Mouse (Mus musculus) lung, embryonic 16.5 days (tissue): ENCODE data around the gene Cage1. TPM values are rescaled to one million over a fixed set of nuclear protein-coding genes. Genes with fewer than 3 reads are reported as not detected.
A peak's percentile ranks its signal among the peaks of the same experiment; 100 is the strongest.

Experiments
- ATAC-seq: fragments of 200-750 bp; cut with Nextera tagmentation; 2 replicates; pipeline ENCODE4 v1.8.0; 2017; ENCODE audit warnings: low read depth, mild to moderate bottlenecking, moderate library complexity
- H3K27ac ChIP-seq: fragments of 300-500 bp; sonication (generic); 2 replicates; pipeline ENCODE4 v1.5.1; 2014; ENCODE audit warnings: mild to moderate bottlenecking, control low read depth, low read length
- H3K27me3 ChIP-seq: fragments of 300-500 bp; sonication (generic); 2 replicates; pipeline ENCODE4 v1.6.1; 2014; ENCODE audit warnings: low read depth, low read length, mixed read lengths; ENCODE audit not compliant: control insufficient read depth, insufficient read depth
- H3K36me3 ChIP-seq: fragments of 300-500 bp; sonication (generic); 2 replicates; pipeline ENCODE4 v1.6.1; 2014; ENCODE audit warnings: low read length; ENCODE audit not compliant: control insufficient read depth, insufficient read depth
- H3K4me1 ChIP-seq: fragments of 300-500 bp; sonication (generic); replicated peaks from 2 replicates; pipeline ENCODE4 v1.6.1; 2014; ENCODE audit warnings: low read length, mixed read lengths; ENCODE audit not compliant: control insufficient read depth, insufficient read depth
- H3K4me2 ChIP-seq: fragments of 300-500 bp; sonication (generic); 2 replicates; pipeline ENCODE4 v1.6.1; 2014; ENCODE audit warnings: low read depth, low read length, control low read depth
- H3K4me3 ChIP-seq: fragments of 300-500 bp; sonication (generic); 2 replicates; pipeline ENCODE4 v1.5.1; 2014; ENCODE audit warnings: mild to moderate bottlenecking, low read length, control low read depth
- H3K9ac ChIP-seq: fragments of 300-500 bp; sonication (generic); 2 replicates; pipeline ENCODE4 v1.6.1; 2014; ENCODE audit warnings: low read length, control low read depth
- H3K9me3 ChIP-seq: fragments of 300-500 bp; sonication (generic); 2 replicates; pipeline ENCODE4 v1.6.1; 2016; ENCODE audit warnings: low read length; ENCODE audit not compliant: control insufficient read depth
- WGBS: fragments of 180-500 bp; shearing (Covaris S2); extraction: QIAGEN DNeasy Blood & Tissue Kit; methylation state at CpG from one replicate; pipeline ENCODE4 v1.1.7; 2014; 5-methylcytosine and 5-hydroxymethylcytosine counted together
- polyA plus RNA-seq: library from polyadenylated mRNA; unstranded; fragments of >200 nt; fragmentation: Nextera tagmentation; extraction: Ambion mirVana; gene quantifications from 2 replicates; pipeline ENCODE4 v1.2.1, GENCODE M21; 2015

The Cage1 gene
- polyA plus RNA-seq, 1 experiment from 2014 or later = 1.1 TPM

DNA sequence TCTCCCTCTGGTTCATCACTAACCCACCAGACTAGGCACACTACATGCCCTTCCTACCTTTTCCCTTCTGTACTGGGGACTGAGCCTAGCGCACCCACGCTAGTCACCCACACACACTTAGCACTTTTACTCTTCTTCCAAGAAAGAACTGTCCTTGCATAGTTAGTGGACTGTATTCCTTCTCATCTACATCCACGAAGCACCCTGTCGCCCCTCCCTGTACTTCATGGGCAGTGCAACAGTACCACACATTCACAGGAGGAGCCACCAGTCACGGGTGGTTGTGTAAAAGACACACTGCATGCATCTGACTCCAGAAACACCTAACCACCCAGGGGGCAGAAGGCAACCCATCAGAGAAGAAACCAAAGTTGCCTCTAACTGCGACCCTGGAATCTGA is 62.8 kb downstream of the Cage1 start:
- 0 out of 2 replicates have a peak, but pooled peaks have one; percentile 19 for ATAC-seq

DNA sequence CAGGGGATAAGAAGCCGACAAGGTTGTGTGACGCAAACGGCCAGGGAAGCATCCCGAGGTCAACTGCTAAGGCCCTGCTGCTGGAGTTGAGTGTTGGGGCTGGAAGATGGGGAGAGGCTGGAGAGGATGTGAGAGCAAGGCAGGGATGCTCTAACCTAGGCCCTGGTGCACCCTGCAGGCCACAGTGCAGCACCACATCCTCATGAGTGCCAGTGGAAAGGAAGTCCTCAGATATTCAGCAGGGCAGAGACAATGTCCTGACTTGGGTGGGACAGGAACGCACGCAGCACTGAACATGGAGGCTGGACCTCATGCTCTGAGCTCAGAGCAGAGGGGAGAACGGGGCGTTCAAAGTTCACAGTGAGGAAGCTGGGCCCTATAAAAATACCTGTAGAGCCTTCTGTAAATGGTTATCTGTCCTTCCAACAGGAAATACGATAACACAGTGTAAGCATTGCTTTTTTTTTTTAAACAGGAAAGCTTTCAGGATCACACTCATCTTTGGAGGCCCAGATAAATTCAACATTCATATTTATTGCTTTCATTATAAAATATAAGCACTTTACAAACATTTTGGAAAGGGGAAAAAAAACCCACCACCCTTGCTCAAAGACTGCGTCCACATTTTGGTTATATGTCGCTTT is 65.9 kb downstream of the Cage1 start:
- Histone ChIP-seq H3K4me1 (peaks cover 20% of the 10 kb centered on the region), H3K27ac (no peak overlapping the region), H3K9me3 (no peaks in the 10 kb centered on the region), H3K36me3 (peaks cover 4% of the 10 kb centered on the region), H3K4me3 (no peak overlapping the region), H3K4me2 (no peak overlapping the region), H3K27me3 (no peaks in the 10 kb centered on the region), H3K9ac (no peak overlapping the region)
- 65% methylated on average over 11 of the region's 11 CpGs for WGBS
- no peak for ATAC-seq

More for the DNA sequence above, 62.8 kb downstream of the Cage1 start:
- Histone ChIP-seq H3K9ac (no peak overlapping the region), H3K4me1 (peaks cover 3% of the 10 kb centered on the region; the same call in 1 of the 2 replicates), H3K27ac (no peak overlapping the region), H3K4me3 (no peak overlapping the region), H3K36me3 (peaks cover 25% of the 10 kb centered on the region), H3K9me3 (no peaks in the 10 kb centered on the region), H3K27me3 (no peaks in the 10 kb centered on the region), H3K4me2 (no peak overlapping the region)
- 72% methylated on average over 6 of the region's 6 CpGs for WGBS

DNA sequence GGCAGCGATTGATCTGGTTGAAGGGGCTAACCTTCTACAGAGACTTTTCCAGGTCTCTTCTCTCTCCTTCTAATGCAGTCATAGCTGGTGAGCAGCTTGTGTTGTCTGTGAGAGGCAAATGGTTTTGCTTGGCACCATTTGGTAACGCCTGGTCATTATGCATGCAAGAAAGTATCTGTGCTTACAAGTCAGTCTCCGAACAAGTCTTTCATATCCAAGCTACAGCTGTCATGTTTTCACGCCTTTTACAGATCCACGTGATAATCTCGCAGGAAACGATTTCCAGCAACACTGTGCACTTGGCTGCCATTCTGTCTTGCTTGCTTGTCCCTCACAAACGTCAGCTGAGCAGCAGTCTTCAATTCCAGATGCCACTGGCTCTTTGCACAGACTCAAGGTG is 66.9 kb downstream of the Cage1 start:
- Histone ChIP-seq H3K9me3 (no peaks in the 10 kb centered on the region), H3K27me3 (no peaks in the 10 kb centered on the region), H3K9ac (no peak overlapping the region), H3K27ac (no peak overlapping the region), H3K36me3 (no peaks in the 10 kb centered on the region), H3K4me2 (no peak overlapping the region), H3K4me1 (peaks cover 20% of the 10 kb centered on the region), H3K4me3 (no peak overlapping the region)
- 58% methylated on average over 8 of the region's 8 CpGs for WGBS
- no peak for ATAC-seq

DNA sequence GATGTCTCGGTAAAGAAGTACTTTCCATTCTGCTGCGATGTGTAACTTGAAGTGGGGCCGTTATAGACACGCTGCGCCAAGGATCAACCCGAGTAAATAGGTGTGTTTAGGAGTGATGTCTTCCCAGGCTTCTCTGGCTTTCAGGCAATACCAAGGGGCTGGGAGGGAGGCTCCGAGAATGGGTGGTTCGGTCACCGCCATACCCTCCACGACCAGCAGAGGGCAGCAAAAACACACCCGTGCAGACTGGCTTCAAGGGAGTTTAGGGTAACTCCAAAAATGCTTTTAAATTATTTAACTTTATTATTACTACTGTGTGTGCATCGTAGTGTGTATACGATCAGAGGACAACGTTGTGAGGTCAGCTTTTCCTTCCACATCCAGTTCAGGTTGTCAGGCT is 67.5 kb downstream of the Cage1 start:
- Histone ChIP-seq H3K36me3 (no peaks in the 10 kb centered on the region), H3K9me3 (no peaks in the 10 kb centered on the region), H3K27me3 (no peaks in the 10 kb centered on the region), H3K4me2 (0 out of 2 replicates have a peak overlapping the region, but pooled peaks have one; percentile 15), H3K27ac (no peak overlapping the region), H3K4me1 (peaks cover 24% of the 10 kb centered on the region), H3K4me3 (no peak overlapping the region), H3K9ac (0 out of 2 replicates have a peak overlapping the region, but pooled peaks have one; percentile 32)
- no peak; the same call in 1 of the 2 replicates for ATAC-seq
- 5% methylated on average over 14 of the region's 14 CpGs for WGBS

DNA sequence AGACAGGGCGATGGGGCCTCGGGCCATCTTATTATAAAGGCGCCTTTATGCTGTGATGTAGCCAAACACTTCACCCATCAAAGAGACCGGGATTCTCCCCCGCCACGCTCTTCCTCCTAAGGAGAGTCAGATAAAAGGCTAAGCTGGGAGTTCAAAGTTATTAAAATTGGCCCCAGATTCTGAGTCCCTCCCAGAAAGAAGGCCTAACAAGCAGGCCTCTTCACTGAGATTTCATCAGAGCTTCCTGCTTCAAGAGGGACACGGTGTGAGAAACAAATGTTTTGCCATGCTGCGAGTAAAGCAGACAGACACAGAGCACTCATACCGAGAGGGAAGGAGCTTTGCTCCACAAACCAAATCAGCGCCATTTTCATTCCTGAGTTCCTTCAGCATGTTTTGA is 69.3 kb downstream of the Cage1 start:
- peak overlapping the region; percentile 44 for H3K9ac ChIP-seq
- WGBS = 22% methylated on average over 10 of the region's 10 CpGs
- ATAC-seq = no peak
- H3K36me3 ChIP-seq = no peaks in the 10 kb centered on the region
- H3K4me3 ChIP-seq = peak overlapping the region; percentile 7; the same call in 1 of the 2 replicates
- H3K27me3 ChIP-seq = no peaks in the 10 kb centered on the region
- H3K4me1 ChIP-seq = peaks cover 31% of the 10 kb centered on the region
- no peaks in the 10 kb centered on the region for H3K9me3 ChIP-seq
- peak overlapping the region; percentile 26; the same call in 1 of the 2 replicates for H3K4me2 ChIP-seq
- peak overlapping the region; percentile 53 for H3K27ac ChIP-seq

DNA sequence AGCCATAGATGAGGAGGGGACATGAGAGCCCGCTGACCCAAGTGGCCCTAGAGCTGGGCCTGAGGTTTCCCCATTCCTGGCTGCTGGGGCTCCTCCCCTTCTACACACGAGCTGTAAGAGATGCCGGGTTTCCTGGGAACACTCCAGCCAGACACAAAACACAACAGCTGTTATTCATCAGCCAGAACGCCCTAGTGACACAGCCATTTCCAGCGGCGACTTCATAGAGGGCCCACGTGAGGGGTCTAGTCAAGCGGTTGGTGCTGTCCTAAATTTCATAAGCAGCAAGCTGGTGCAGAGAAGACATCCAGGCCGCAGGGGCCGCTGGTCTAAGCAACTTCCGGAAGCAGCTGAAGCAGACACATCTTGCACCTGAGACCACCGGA is 69.8 kb downstream of the Cage1 start:
- Histone ChIP-seq H3K4me3 (peak overlapping the region; percentile 7; the same call in 1 of the 2 replicates), H3K27ac (peak overlapping the region; percentile 53), H3K36me3 (no peaks in the 10 kb centered on the region), H3K4me1 (peaks cover 31% of the 10 kb centered on the region), H3K27me3 (no peaks in the 10 kb centered on the region), H3K9ac (peak overlapping the region; percentile 44), H3K9me3 (no peaks in the 10 kb centered on the region), H3K4me2 (peak overlapping the region; percentile 26; the same call in 1 of the 2 replicates)
- 17% methylated on average over 12 of the region's 12 CpGs for WGBS
- peak; percentile 87 for ATAC-seq

DNA sequence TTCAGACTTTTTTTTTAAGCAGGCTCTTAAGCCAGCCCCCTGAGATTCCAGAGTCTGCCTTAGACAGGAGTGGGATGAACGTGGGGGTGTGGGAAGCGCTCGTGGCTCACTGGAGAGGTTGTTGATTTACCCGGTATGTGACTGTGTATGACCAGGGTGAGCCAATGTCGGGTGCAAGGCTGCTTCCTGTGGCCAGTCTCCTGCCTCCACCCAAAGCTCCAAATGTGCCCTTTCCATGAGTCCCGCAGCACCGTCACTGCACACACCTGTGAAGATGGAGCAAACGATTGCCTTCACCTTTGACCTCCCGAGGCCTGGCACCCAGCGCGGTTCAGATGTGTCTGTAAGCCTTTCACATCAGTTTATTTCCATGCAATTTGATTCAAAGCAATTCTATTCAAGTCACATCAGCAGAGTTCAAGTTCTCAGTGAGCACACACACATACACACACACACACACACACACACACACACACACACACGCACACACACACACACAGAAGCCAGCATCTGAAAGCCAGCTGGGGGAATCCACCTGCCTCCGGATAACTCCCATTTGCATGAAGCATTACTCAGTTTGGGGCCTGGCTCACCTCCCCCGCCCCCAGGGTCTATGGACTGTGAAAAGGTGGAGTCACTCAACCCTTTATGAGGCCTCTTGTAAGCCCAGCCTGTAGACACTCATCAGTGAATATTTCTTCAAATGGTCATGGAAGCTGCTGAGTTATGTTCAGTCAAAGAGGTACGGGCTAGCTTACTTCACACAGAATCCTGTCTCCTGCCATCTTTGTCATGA is 70.4 kb downstream of the Cage1 start:
- Histone ChIP-seq H3K4me2 (no peak overlapping the region), H3K4me1 (peaks cover 31% of the 10 kb centered on the region), H3K27ac (peak overlapping the region; percentile 38; the same call in 1 of the 2 replicates), H3K36me3 (no peaks in the 10 kb centered on the region), H3K4me3 (no peak overlapping the region), H3K27me3 (no peaks in the 10 kb centered on the region), H3K9ac (no peak overlapping the region), H3K9me3 (no peaks in the 10 kb centered on the region)
- peak; percentile 27 for ATAC-seq
- WGBS = 63% methylated on average over 15 of the region's 15 CpGs

DNA sequence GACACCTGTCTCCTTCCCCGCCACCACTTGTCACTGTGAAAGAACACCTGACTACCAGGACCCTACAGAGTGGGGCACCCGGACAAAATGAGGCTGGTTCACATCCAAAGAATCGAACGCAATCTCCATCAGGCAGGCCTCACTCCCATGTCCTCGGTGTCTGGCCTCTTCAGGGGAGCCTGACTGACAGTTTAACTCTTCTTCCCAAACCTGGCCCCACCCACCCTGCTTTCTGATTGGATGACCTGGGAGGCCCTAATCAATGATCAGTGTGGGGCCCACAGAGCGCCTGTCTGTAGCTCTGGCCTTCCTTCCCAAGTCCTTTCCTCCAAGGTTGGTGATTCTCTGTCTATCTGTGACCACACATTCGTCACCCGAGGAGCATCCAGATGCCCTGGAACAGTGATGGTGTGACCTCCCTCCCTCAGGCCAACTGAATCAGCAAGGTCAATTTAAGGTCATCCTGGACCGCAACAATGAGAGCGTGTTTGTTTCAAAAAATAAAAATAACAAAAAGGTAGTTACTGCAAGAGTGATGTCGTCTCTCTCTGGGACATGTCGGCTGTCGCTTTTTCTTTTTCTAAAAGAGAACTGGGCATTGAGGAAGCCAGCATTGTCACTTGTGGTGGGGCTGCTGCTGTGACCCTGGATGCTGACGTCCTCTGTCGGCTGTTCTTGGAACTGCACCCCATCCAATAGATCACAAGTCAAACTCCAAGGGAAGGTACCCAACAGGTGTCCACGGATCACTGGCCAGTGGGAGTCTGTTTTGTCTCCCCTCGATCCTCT is 71.5 kb downstream of the Cage1 start:
- Histone ChIP-seq H3K9ac (no peak overlapping the region), H3K4me1 (peaks cover 31% of the 10 kb centered on the region)
- ATAC-seq = no peak

More for the DNA sequence above, 71.5 kb downstream of the Cage1 start:
- WGBS = 56% methylated on average over 17 of the region's 17 CpGs
- no peaks in the 10 kb centered on the region for H3K27me3 ChIP-seq
- H3K36me3 ChIP-seq = no peaks in the 10 kb centered on the region
- no peak overlapping the region for H3K4me3 ChIP-seq
- H3K9me3 ChIP-seq = no peaks in the 10 kb centered on the region
- no peak overlapping the region for H3K27ac ChIP-seq
- no peak overlapping the region for H3K4me2 ChIP-seq
